Mouse (Mus musculus): ENCODE results near the gene Praf2.
A peak's percentile ranks its signal among the peaks of the same experiment; 100 is the strongest.
"Not testable (repeated sequence)": the region's sequence is repeated elsewhere in the genome, so short reads cannot be mapped to it uniquely, and the experiment has no call there.

Gene Praf2

DNA sequence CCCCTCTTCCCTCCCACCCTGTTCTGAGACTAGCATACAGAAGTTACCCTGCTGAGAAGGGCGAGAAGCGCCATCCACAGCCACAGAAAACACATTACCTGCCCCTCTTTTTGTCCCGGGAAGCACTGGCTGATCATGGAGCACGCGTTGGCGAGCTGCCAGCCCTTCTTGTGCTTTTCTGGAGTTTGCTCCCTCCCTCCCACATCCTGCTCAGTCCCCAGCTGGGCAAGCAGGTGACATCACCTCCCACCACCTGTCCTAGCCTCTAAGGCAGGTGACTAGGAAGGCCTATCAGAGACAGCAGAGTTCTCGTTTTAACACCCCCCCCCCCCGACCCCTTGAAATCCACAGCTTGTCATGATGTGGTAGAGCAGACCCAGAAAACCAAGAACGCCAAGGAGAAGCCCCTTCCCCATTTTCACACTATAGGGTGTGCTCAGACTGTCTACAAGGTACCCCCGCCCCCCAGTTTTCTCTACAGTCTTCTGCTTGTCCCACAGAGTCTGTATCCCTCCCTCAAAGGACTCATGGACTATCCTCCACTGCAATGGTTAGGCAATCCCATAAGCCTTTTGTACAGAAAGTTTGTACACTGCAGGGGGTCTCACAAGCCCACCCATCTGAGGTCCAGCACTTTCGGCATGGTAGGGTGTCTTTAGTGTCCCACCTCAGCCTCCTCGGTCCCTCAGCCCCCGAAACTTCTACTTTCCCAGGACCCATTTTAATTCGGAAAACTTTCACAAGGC lies 11.3 kb downstream of the Praf2 start:
- peak; percentile 45 for DNase-seq (ENCODE audit: low spot score)

DNA sequence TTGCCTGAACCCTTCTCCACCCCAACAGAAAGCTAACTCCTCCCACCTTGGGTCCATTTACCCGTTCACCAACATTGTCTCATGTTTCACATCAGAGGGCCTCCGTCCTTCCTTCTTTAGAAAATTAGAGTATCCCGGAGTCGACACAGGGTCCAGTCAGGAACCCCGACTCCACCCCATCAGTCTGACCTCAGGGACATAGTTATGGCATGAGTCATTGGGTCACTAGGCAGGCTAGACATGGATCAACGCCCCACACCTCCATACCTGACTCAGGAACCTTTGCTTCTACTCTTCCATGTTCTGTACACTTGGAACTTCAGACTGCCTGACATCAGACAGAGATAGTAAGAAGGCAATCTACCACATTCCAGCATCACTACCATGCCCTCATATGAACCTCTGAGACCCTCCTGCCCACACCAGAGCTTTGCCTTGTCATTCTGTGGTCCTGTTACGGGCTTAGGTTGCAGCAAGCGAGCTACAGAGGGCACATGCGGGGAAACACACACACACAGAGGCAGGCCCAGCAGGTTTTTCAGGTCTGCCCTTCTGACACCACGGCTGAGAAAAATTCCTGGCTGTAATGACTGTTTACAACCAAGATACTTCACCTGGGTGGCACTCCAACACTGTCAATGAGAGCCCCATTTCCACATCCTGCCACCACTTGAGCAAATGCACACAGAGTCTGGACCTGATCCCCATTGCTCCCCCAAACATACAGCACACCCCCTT lies 12.0 kb downstream of the Praf2 start:
- peak; percentile 71 for DNase-seq (ENCODE audit: low spot score)

DNA sequence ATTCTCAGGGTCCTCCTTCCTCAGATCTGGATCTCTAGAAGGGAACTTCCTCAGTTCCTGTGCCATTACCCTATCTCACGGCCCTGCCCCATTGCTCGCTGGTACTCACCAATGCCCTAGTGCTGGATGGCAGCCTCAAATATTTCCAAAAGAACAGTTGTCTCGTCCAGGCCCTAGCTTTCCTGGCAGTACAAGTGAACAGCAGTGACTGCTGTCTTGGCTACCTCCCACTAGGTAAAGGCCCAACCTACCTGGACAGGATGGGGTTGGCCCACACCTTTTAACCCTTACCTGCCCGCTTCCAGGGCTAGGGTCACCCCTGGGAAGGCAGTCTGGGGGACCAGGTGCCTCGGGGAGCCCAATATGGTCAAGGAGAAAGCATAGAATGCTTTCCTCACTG lies 12.9 kb downstream of the Praf2 start:
- DNase-seq (ENCODE audit: low spot score): no peak

DNA sequence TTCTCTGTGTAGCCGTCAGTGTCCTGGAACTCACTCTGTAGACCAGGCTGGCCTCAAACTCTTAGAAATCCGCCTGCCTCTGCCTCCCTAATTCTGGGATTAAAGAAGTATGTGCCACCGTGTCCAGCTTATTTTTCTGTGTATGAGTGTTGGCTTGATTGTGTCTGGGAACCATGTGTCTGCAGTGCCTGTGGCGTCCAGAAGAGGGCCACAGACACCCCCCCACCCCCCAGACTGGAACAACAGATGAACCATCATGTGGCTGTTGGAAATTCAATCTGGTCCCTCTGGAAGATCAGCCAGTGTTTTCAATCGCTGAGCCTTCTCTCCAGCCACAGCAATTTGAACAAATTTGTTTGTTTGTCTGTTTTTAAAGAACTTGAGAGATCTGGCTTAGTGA lies 15.2 kb downstream of the Praf2 start:
- DNase-seq (ENCODE audit: low spot score): no peak

DNA sequence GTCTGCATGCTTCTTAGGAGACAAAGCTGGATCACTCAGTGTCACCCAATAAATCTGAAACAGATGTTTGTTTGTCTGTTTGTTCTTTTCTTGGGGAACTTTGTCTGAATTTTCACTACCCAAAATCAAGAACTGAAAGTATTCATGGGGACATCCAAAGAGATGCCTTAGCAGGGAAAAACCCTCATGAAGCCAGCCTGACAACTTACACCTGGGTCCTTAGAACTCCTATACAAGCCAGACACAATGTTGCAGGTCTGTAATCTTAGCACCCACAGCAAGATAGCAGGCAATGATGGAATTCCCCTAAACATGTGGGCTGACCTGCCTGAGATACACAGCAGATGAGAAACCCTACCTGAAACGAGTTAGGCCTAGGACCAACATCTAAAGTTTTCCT lies 16.7 kb downstream of the Praf2 start:
- no peak for DNase-seq (ENCODE audit: low spot score)

DNA sequence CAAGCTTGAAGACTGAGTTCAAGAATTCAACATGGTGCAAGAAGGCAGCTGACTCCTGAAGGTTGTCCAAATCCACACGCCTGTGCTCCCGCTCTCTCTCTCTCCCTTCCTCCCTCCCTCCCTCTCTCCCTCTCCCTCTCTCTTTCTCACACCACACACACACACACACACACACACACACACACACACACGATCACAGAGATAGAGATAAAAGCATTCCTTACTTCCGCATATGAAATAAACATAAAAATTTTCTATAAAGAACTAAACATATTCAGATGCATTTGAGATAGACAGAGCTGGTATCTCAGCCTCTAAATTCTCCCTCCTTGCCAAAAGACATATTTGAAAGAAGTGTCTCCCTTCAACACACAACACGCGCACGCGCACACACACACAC lies 17.2 kb downstream of the Praf2 start:
- DNase-seq (ENCODE audit: low spot score): no peak

DNA sequence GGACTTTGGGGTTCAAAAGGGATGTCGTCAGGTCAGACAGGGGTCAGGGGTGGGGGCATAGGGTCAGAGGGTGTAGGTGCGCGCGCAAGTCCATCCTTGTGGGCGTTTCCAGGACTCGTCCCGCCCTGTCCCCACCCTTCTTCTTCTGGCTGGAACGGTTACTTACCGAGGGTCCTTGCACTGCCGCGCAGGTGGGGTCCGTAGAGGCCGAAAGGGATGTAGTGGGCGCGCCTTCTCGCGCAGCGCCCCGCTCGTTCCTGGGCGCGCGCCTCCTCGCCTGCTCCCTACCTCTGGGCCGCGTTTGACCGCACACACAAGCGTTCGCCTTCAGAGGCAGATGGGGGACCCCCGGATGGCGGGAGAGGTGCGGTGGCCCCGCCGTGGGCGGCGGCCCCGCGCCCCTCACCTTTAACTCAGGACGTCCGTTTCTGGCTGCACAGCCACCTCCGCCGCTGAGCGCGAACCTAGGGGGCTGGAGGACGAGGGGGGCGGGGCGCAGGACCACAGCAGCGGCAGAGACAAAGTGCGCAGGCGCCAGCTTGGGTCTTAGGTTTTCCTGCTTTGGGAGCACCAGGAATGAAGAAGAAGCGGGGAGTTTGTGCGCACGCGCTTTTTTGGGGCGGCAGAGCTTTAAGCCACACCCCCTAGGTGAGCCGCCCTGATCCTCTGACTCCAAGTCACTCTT lies 22.3 kb downstream of the Praf2 start, which contains the start of gene Ccdc120:
Gene Ccdc120, minus strand, starts transcription at position 474 of the 685 bp plus-strand sequence.
- DNase-seq (ENCODE audit: low spot score): peak; percentile 55

DNA sequence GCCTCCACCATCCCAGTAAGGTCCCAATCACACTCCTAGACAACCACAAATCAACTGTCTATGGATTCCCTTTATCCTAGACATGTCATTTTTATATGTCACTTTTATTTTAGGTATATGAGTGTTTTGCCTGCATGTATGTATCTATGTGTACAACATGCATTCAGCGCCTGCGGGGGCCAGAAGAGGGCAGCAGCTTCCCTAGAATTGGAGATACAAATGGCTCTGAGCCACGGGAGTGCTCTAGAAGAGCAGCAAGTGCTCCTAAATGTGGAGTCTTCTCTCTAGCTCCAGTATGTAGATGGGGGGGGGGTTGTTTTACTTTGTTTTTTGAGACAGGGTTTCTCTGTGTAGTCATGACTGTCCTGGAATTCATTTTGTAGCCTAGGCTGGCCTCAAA lies 25.4 kb downstream of the Praf2 start:
- not testable (repeated sequence) for DNase-seq (ENCODE audit: low spot score)

DNA sequence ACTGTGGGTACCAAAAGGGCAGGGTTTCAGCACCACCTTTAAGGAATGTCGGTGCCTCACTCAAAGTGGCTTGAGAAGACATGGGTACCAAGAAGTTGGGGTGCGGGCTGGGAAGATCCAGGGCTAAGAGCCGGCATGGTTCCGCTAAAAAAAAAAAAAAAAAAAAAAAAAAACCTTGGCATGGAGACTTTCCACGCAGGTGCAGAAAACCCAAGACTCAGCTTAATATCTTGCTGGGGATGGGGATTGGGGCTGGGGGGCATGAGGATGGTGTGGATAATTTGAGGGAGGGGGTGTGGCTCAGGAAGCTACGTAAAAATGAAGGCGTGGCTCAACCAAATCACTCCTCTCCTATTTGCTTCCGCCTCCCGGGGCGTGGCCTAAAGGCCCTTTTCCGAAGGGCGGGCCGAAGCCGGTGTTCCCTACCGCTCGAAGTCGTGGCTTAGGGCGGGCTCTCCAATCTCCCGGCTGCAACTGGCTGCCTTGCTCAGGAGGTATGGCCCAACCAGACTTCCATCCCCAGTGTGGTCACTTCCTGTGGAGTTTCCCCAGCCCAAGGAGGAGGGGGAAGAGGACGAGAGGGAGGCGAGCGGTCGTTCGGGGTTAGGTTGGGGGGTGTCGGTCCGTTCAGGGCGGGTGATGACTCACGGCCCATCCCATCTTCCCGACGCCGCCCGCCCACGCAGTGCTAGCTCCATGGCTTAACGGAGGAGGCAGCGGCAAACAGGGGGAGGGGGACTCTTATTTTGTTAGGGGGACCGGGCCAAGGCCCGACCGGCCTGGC lies 34.1 kb downstream of the Praf2 start, which contains the start of gene Tfe3:
Gene Tfe3, plus strand, starts transcription at position 424 of the 784 bp plus-strand sequence.
- peak; percentile 95 for DNase-seq (ENCODE audit: low spot score)

DNA sequence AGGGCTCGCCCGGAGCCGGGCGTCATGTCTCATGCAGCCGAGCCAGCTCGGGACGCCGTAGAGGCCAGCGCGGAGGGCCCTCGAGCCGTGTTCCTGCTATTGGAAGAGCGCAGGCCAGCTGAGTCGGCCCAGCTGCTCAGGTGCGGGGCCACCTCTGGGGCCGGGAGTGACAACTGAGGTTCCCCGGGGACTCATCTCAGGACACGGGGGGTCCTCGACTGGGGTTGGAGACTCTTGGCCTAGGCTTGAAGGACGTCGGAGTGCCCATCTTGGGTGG lies 34.6 kb downstream of the Praf2 start:
- no peak for DNase-seq (ENCODE audit: low spot score)

DNA sequence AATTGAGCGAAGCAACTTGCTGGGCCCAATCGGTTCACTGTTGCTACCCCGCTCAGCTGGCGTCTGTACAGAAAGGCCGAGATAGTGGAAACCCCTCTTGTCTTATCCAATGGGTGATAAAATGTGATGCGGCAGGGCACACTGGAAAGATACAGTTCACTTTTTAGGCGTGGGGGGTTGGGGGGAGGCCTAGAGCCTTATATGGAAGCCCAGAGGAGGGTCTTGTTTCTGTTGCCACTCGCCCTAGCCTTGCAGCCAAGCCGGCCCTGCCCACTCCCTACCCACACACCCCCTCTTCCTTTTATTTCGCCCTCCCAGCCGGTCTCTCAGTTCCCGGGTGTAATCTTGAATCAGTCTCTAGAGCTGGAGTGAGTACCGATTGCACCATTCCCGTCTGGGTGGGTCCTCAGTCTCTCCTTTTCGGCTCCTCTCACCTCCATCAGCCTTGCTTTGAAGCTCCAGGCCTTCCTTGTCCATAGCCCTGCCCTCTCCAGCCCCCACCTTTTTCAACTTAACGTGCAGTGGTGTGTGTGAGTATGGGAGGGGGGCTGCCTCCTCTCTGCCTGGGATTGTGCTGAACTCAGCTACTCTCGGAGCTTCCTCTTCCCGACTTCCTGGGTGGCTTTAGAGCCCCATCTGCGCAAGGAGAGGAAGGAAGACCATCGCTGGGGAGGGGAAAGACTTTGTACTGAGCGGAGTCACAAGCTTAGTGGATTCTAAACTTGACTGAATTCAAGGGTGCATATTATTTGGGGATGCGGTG lies 35.6 kb downstream of the Praf2 start:
- peak; percentile 66 for DNase-seq (ENCODE audit: low spot score)

DNA sequence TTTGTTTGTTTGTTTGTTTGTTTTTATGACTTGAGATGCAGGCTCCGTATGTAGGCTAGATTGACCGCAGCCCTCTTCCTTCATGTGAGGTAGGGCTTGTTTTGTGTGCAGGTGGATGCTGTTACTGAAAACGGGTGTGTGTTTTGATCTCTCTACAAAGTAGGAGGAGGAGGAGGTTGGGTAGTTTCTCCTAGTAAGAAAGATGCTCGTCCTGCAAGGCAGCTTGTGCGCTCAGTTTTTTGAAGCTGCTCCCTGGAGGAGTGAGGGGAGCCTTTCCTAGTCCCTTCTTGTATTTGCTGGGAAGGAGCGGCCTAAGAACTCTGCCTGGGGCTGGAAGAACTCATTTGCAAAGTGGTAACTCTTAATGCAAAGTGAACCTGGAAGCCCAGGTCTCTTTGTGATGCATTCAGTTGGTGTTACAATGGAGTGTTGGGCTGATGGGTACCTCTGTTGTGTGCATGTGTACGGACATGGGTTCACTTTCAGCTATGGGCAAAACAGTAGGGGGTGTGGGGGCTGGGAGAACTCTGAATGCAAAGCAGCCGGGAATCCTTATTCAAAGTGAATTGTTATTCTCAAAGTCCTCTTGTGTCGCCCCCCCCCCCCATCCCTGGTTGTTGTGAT lies 36.5 kb downstream of the Praf2 start:
- no peak for DNase-seq (ENCODE audit: low spot score)

DNA sequence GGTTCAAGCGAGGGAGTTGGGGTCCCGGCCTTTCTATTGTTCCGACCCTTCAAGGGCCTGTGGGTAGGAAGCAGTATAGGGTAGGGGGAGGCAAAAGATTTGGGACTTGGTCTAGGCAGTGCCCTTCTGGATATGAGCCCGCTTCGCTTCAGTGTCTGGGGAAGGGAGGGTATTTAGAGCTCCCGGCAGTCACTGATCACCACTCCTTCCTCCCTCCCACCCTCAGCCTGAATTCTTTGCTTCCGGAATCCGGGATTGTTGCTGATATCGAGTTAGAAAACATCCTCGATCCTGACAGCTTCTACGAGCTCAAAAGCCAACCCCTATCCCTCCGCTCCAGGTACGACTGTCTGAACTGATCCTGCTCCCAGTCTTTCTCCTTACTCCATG lies 37.0 kb downstream of the Praf2 start:
- no peak for DNase-seq (ENCODE audit: low spot score)

DNA sequence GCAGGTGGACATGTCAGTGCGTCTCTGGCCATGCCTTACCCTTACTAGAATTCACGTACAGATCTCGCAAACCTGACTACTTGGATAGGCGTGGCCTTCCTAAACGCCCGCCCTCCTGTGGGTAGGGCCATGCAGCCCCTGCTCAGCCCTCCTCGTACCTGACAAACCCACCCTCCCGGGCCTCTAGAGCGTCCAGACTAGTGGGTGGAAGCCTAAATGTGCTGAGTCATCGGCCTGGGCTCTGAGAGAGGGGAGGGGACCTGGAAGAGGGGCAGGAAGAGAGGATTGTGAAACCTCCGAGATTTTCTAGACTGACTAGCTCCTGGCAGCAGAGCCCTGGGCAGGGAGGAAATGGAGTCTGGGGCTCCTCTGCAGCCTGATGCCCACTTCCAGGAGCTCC lies 37.5 kb downstream of the Praf2 start:
- peak; percentile 79 for DNase-seq (ENCODE audit: low spot score)

DNA sequence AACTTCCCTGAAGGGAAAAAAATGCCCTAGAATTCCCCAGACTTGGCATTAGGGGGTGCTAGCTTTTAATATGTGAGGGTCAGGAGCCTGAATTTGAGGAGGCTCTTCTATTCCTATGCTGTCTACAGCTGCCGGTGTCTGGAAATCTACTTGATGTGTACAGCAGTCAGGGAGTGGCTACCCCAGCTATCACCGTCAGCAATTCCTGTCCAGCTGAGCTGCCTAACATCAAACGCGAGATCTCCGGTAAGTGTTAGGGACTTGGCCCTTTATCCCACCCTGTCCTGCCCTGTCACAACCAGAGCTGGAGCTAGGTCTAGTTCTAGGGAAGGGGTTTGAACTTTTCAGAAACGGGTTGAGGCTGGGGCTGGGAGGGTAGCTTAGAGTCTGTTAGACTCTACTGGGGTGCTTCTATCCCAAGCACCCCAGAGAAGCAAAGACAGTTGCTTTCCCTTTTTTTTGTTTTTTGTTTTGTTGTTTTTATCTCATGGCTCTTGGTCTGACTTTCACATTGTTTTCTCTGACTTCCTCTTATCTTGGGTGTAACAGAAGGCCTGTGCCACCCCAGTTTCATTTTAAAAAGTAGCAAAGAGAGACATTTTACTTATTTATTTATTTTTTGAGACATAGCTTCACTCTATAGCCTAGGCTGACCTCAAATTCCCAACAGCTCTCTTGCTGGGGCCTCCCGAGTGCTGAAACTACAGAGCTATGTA lies 41.2 kb downstream of the Praf2 start:
- no peak for DNase-seq (ENCODE audit: low spot score)

DNA sequence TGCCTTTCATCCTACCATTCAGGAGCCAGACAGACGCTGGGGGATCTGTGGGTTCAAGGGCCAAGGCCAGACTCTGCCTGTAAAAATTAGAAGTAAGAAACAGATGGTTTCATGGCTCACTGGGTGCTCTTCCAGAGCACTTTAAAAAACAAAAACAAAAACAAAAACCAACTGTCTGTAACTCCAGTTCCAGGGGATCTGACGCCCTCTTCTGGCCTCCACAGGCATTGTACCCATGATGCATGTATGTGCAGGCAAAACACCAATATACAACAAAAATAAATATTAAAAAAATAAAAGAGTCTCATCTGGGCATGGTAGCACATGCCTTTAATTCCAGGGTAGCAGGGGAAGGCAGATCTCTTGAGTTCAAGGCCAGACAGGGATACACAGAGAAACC lies 44.5 kb downstream of the Praf2 start:
- no peak for DNase-seq (ENCODE audit: low spot score)

DNA sequence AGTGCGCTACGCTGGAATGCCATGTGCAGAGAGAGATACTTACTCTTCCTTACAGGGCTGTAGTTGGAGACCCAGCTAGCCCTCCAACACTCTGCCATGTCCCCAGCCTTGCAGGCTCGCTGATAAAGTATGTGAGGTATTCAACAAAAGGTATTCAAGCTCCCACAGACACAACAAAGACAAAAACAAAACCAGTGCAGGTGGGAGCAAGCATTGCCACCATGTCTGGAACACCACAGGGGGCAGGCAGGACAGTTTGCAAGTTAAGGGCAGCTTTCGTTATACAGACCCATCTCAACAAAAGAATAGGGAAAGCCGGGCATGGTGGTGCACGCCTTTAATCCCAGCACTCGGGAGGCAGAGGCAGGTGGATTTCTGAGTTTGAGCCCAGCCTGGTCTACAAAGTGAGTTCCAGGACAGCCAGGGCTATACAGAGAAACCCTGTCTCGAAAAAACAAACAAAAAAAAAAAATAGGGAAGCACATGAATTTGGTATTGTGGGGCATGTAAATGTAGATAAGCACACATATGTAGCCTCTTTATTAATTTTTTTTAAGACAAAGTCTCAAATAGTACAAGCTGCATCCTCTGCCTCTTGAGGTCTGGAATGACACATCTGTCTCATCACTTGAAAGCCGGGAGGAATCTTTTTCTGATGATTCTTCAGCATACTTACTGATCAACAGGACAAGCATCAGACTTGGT lies 47.4 kb downstream of the Praf2 start:
- DNase-seq (ENCODE audit: low spot score): no peak

DNA sequence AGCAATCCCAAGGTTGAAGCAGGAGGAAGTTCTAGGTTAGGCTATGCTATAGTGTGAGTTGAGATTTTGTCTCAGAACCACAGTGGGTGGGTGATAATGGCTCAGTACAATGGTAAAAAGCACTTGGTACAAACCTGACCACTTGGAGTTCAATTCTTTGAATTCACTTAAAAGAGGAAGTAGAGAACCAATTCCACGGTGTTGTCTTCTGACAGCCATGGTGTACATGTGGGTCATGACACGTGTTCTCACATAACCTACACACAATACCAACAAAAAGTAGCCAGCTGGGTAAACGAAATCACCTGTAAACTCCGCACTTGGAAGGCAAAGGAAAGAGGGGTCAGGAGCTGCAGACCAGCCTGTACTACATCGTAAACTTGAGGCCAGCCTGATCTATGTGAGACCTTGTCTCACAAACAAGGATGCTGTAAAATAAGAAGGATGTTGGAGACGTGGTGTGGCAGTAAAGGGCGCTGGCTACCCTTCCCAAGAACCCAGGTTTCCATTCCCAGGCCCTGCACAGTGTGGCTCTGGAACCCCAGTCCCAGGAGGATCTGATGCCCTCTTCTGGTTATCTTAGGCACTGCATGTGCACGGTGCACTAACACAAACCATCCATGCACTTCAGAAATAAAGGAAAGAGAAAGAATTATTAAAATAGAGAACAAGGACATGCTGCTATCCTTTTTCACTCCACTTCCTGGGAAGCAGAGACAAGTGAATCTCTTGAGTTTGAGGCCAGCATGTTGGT lies 48.3 kb downstream of the Praf2 start:
- peak; percentile 44 for DNase-seq (ENCODE audit: low spot score)
